ENCODE assay signal across 15 mouse cellular contexts in the genomic region with DNA sequence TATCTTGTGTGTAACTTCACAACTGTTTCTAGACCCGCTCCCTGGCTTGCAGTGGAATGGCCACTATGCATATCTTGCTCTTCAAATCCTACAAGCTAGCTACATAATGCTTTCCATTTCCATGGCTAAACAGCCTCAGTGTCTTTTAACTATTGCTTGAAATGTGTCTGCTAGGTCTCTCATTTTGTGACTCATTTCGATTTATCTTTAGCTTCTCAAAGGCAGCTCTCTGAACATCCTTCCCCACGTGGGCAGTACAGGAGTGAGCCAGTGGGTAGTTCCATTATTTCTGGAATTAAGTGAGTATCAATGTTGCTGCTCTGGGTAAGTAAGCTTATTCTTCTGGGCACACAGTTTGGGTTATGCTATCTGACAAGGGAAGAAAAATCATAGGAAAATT.
"Had no signal": no experiment of that assay in that cellular context is flagged by ENCODE, and none has a peak within 500 bp of the region (broad histone marks: within the 10 kb centered on the region; RNA-seq: fewer than 3 reads in every experiment).

No protein-coding gene starts in this region.

- H3K4me3 ChIP-seq: midbrain, embryonic 10.5 days; midbrain, embryonic 12.5 days; myocyte; neural tube, embryonic 13.5 days; neural tube, embryonic 15.5 days; stomach, embryonic 15.5 days had no signal

- H3K4me1 ChIP-seq: midbrain, embryonic 10.5 days; midbrain, embryonic 12.5 days; neural tube, embryonic 13.5 days; neural tube, embryonic 15.5 days; stomach, embryonic 15.5 days had no signal

- DNase-seq: lung, adult 18-20 months; lung, embryonic 14.5 days; lung, postnatal 10 days; lung, postnatal 4 days; midbrain, embryonic 14.5 days; thymus, adult 2 months; thymus, postnatal 25 days; thymus, postnatal 4 days had no signal

- H3K27ac ChIP-seq: midbrain, embryonic 10.5 days; midbrain, embryonic 12.5 days; neural tube, embryonic 13.5 days; neural tube, embryonic 15.5 days; stomach, embryonic 15.5 days; stomach, postnatal 0 days had no signal
